Mouse (Mus musculus) megakaryocyte, embryonic 14.5 days (primary cell): ENCODE measurements around the gene Ttc39a. TPM values are rescaled to one million over a fixed set of nuclear protein-coding genes. Genes with fewer than 3 reads are reported as not detected.
"Not testable (repeated sequence)": the region's sequence is repeated elsewhere in the genome, so short reads cannot be mapped to it uniquely, and the experiment has no call there.

ENCODE experiments used
- H3K27me3 ChIP-seq: replicated peaks from 2 replicates; pipeline ENCODE3; 2012; ENCODE audit warnings: inconsistent platforms
- H3K36me3 ChIP-seq: replicated peaks from 2 replicates; pipeline ENCODE3; 2012; ENCODE audit warnings: low read length, inconsistent platforms, mixed read lengths
- H3K4me1 ChIP-seq: 2 replicates; pipeline ENCODE4 v1.6.1; 2012; ENCODE audit warnings: inconsistent platforms
- H3K4me3 ChIP-seq: replicated peaks from 2 replicates; pipeline ENCODE3; 2012; ENCODE audit warnings: moderate library complexity, mild to moderate bottlenecking, inconsistent platforms
- H3K9me3 ChIP-seq: 2 replicates; pipeline ENCODE4 v1.6.1; 2012; ENCODE audit warnings: inconsistent platforms
- FLI1 ChIP-seq: IDR thresholded peaks from 2 replicates; pipeline ENCODE4 v1.6.1; 2012; ENCODE audit warnings: low read length, inconsistent platforms, mixed read lengths
- GATA1 ChIP-seq: IDR thresholded peaks from 3 replicates; pipeline ENCODE4 v1.6.1; 2012; ENCODE audit warnings: mixed read lengths, low read length, inconsistent platforms, borderline replicate concordance
- polyA plus RNA-seq: library from polyadenylated mRNA; stranded (reverse); fragments of >175 nt; gene quantifications from 2 replicates; pipeline ENCODE4 v1.2.3, GENCODE M21; 2012; ENCODE audit warnings: low replicate concordance; ENCODE audit not compliant: insufficient read depth

Ttc39a gene
- polyA plus RNA-seq, result 0.27 TPM in 1 of 2 replicates, not detected in the other

- no peaks in the 10 kb centered on the region for H3K36me3 ChIP-seq
- H3K4me1 ChIP-seq, result peaks cover 63% of the 10 kb centered on the region
- H3K27me3 ChIP-seq, result peaks cover 56% of the 10 kb centered on the region
- no peaks in the 10 kb centered on the region for H3K9me3 ChIP-seq
- peak within 1 kb of the TSS; percentile 91 for H3K4me3 ChIP-seq
- TF ChIP-seq GATA1, result no peak
- TF ChIP-seq FLI1, result no peak
These were observed at the start of gene Ttc39a for GRCm38 (mm10) chr4:109406486-109407175. Gene Ttc39a, plus strand, starts transcription at chr4:109406623.

GRCm38 (mm10) chr4:109378107-109378506, 28.3 kb upstream of the Ttc39a start:
- Histone ChIP-seq H3K36me3 (peaks cover 96% of the 10 kb centered on the region), H3K9me3 (no peaks in the 10 kb centered on the region), H3K27me3 (no peaks in the 10 kb centered on the region), H3K4me1 (no peaks in the 10 kb centered on the region), H3K4me3 (no peak overlapping the region)
- no peak for TF ChIP-seq GATA1
- TF ChIP-seq FLI1, result no peak

GRCm38 (mm10) chr4:109382457-109382856, 24.0 kb upstream of the Ttc39a start:
- Histone ChIP-seq H3K4me1 (no peaks in the 10 kb centered on the region), H3K4me3 (no peak overlapping the region), H3K36me3 (peaks cover 91% of the 10 kb centered on the region), H3K9me3 (no peaks in the 10 kb centered on the region), H3K27me3 (no peaks in the 10 kb centered on the region)
- TF ChIP-seq GATA1 (no peak), FLI1 (no peak)

GRCm38 (mm10) chr4:109385599-109385998, 20.8 kb upstream of the Ttc39a start:
- Histone ChIP-seq H3K27me3 (no peaks in the 10 kb centered on the region), H3K9me3 (no peaks in the 10 kb centered on the region), H3K4me1 (no peaks in the 10 kb centered on the region), H3K36me3 (peaks cover 85% of the 10 kb centered on the region), H3K4me3 (no peak overlapping the region)
- TF ChIP-seq GATA1 (no peak), FLI1 (no peak)

GRCm38 (mm10) chr4:109393229-109393779, 13.1 kb upstream of the Ttc39a start:
- TF ChIP-seq FLI1, result no peak
- TF ChIP-seq GATA1, result no peak
- Histone ChIP-seq H3K4me1 (peaks cover 32% of the 10 kb centered on the region), H3K36me3 (peaks cover 23% of the 10 kb centered on the region), H3K27me3 (peaks cover 16% of the 10 kb centered on the region), H3K4me3 (no peak overlapping the region), H3K9me3 (no peaks in the 10 kb centered on the region)

GRCm38 (mm10) chr4:109393902-109394301, 12.5 kb upstream of the Ttc39a start:
- H3K4me1 ChIP-seq, result peaks cover 32% of the 10 kb centered on the region
- H3K27me3 ChIP-seq, result peaks cover 16% of the 10 kb centered on the region
- TF ChIP-seq GATA1 (no peak), FLI1 (no peak)
- H3K9me3 ChIP-seq, result no peaks in the 10 kb centered on the region
- no peak overlapping the region for H3K4me3 ChIP-seq
- peaks cover 17% of the 10 kb centered on the region for H3K36me3 ChIP-seq

- Histone ChIP-seq H3K9me3 (no peaks in the 10 kb centered on the region), H3K4me3 (no peak overlapping the region), H3K4me1 (peaks cover 32% of the 10 kb centered on the region), H3K36me3 (peaks cover 12% of the 10 kb centered on the region), H3K27me3 (peaks cover 16% of the 10 kb centered on the region)
- TF ChIP-seq FLI1 (no peak), GATA1 (no peak)
These were observed 11.9 kb upstream of the Ttc39a start for GRCm38 (mm10) chr4:109394314-109395074.

GRCm38 (mm10) chr4:109400366-109400980, 6.0 kb upstream of the Ttc39a start:
- H3K27me3 ChIP-seq, result peaks cover 17% of the 10 kb centered on the region
- no peak for TF ChIP-seq GATA1
- TF ChIP-seq FLI1, result no peak
- H3K4me1 ChIP-seq, result peaks cover 17% of the 10 kb centered on the region
- no peaks in the 10 kb centered on the region for H3K9me3 ChIP-seq
- no peak overlapping the region for H3K4me3 ChIP-seq
- H3K36me3 ChIP-seq, result no peaks in the 10 kb centered on the region

GRCm38 (mm10) chr4:109401176-109401689, 5.2 kb upstream of the Ttc39a start:
- Histone ChIP-seq H3K4me1 (peaks cover 25% of the 10 kb centered on the region), H3K9me3 (no peaks in the 10 kb centered on the region), H3K4me3 (no peak overlapping the region), H3K36me3 (no peaks in the 10 kb centered on the region), H3K27me3 (peaks cover 22% of the 10 kb centered on the region)
- TF ChIP-seq FLI1 (no peak), GATA1 (no peak)

GRCm38 (mm10) chr4:109404908-109405307, 1.5 kb upstream of the Ttc39a start:
- not testable (repeated sequence) for H3K4me3 ChIP-seq
- H3K27me3 ChIP-seq, result peaks cover 50% of the 10 kb centered on the region
- H3K4me1 ChIP-seq, result peaks cover 46% of the 10 kb centered on the region

More at GRCm38 (mm10) chr4:109404908-109405307, 1.5 kb upstream of the Ttc39a start:
- not testable (repeated sequence) for H3K36me3 ChIP-seq, H3K9me3 ChIP-seq
